Mouse (Mus musculus) liver, embryonic 15.5 days (tissue): ENCODE results near the gene Ppp6c. TPM values are rescaled to one million over a fixed set of nuclear protein-coding genes. Genes with fewer than 3 reads are reported as not detected.

Source experiments
- ATAC-seq: fragments of 200-750 bp; cut with Nextera tagmentation; 2 replicates; pipeline ENCODE4 v1.8.0; 2017; ENCODE audit warnings: moderate number of reproducible peaks, mild to moderate bottlenecking, moderate library complexity; ENCODE audit not compliant: insufficient read depth
- H3K27ac ChIP-seq: fragments of 300-500 bp; sonication (generic); replicated peaks from 2 replicates; pipeline ENCODE4 v1.5.1; 2015; ENCODE audit warnings: mild to moderate bottlenecking, inconsistent platforms
- H3K27me3 ChIP-seq: fragments of 300-500 bp; sonication (generic); 2 replicates; pipeline ENCODE4 v1.6.1; 2015; ENCODE audit warnings: mild to moderate bottlenecking, inconsistent platforms
- H3K36me3 ChIP-seq: fragments of 300-500 bp; sonication (generic); replicated peaks from 2 replicates; pipeline ENCODE4 v1.6.1; 2015; ENCODE audit warnings: moderate library complexity, mild to moderate bottlenecking, inconsistent platforms
- H3K4me1 ChIP-seq: fragments of 300-500 bp; sonication (generic); replicated peaks from 2 replicates; pipeline ENCODE4 v1.6.1; 2015; ENCODE audit warnings: inconsistent platforms
- H3K4me2 ChIP-seq: fragments of 300-500 bp; sonication (generic); 2 replicates; pipeline ENCODE4 v1.6.1; 2015; ENCODE audit warnings: moderate library complexity, mild to moderate bottlenecking, inconsistent platforms
- H3K4me3 ChIP-seq: fragments of 300-500 bp; sonication (generic); replicated peaks from 2 replicates; pipeline ENCODE4 v1.5.1; 2015; ENCODE audit warnings: mild to moderate bottlenecking, inconsistent platforms
- H3K9ac ChIP-seq: fragments of 300-500 bp; sonication (generic); 2 replicates; pipeline ENCODE4 v1.6.1; 2015; ENCODE audit warnings: moderate library complexity, mild to moderate bottlenecking, inconsistent platforms
- H3K9me3 ChIP-seq: fragments of 300-500 bp; sonication (generic); replicated peaks from 2 replicates; pipeline ENCODE4 v1.6.1; 2016; ENCODE audit warnings: inconsistent platforms
- WGBS: fragments of 180-500 bp; shearing (Covaris S2); methylation state at CpG from one replicate; pipeline ENCODE4 v1.1.7; 2015; ENCODE audit warnings: mixed read lengths; ENCODE audit not compliant: insufficient replicate concordance; 5-methylcytosine and 5-hydroxymethylcytosine counted together
- polyA plus RNA-seq: library from polyadenylated mRNA; unstranded; fragments of >200 nt; fragmentation: Nextera tagmentation; extraction: Ambion mirVana; gene quantifications from 2 replicates; pipeline ENCODE4 v1.2.1, GENCODE M21; 2015

Ppp6c gene
- polyA plus RNA-seq, 1 experiment from 2014 or later: 45.1 TPM

GRCm38 (mm10) chr2:39203359-39203758 lies 22.9 kb downstream of the Ppp6c start:
- Histone ChIP-seq H3K9ac (no peak overlapping the region), H3K27me3 (no peaks in the 10 kb centered on the region), H3K27ac (no peak overlapping the region), H3K4me1 (0 out of 2 replicates have a peak, but pooled peaks cover 2% of the 10 kb centered on the region), H3K4me3 (no peak overlapping the region), H3K4me2 (no peak overlapping the region), H3K9me3 (no peaks in the 10 kb centered on the region), H3K36me3 (peaks cover 46% of the 10 kb centered on the region)
- WGBS: 91% methylated on average over 2 of the region's 2 CpGs
- ATAC-seq: no peak

- 88% methylated on average over 2 of the region's 2 CpGs for WGBS
- Histone ChIP-seq H3K27me3 (no peaks in the 10 kb centered on the region), H3K9ac (no peak overlapping the region), H3K27ac (no peak overlapping the region), H3K9me3 (no peaks in the 10 kb centered on the region), H3K4me2 (no peak overlapping the region), H3K4me3 (no peak overlapping the region), H3K4me1 (peaks cover 10% of the 10 kb centered on the region), H3K36me3 (peaks cover 22% of the 10 kb centered on the region)
- ATAC-seq: no peak
Observed at GRCm38 (mm10) chr2:39194809-39195208, 31.4 kb downstream of the Ppp6c start.

- peak within 1 kb of the TSS; percentile 91 for H3K9ac ChIP-seq
- H3K27me3 ChIP-seq: no peaks in the 10 kb centered on the region
- peaks cover 18% of the 10 kb centered on the region for H3K4me1 ChIP-seq
- ATAC-seq: peak; percentile 100
- H3K4me3 ChIP-seq: peak within 1 kb of the TSS; percentile 96
- H3K9me3 ChIP-seq: no peaks in the 10 kb centered on the region
- H3K27ac ChIP-seq: peak within 1 kb of the TSS; percentile 79
- peaks cover 5% of the 10 kb centered on the region; the same call in 1 of the 2 replicates for H3K36me3 ChIP-seq
- H3K4me2 ChIP-seq: peak within 1 kb of the TSS; percentile 93
- WGBS: under 1% methylated on average over 41 of the region's 41 CpGs
Observed at GRCm38 (mm10) chr2:39190561-39191056, 35.6 kb downstream of the Ppp6c start, which contains the start of gene Scai. Gene Scai, minus strand, starts transcription at chr2:39190734.

GRCm38 (mm10) chr2:39189961-39190560 lies 36.2 kb downstream of the Ppp6c start:
- Histone ChIP-seq H3K9me3 (no peaks in the 10 kb centered on the region), H3K27me3 (no peaks in the 10 kb centered on the region), H3K36me3 (peaks cover 5% of the 10 kb centered on the region; the same call in 1 of the 2 replicates), H3K4me3 (peak overlapping the region; percentile 96), H3K27ac (peak overlapping the region; percentile 79), H3K4me1 (peaks cover 18% of the 10 kb centered on the region), H3K4me2 (peak overlapping the region; percentile 93), H3K9ac (peak overlapping the region; percentile 91)
- WGBS: under 1% methylated on average over 39 of the region's 39 CpGs
- peak; percentile 54 for ATAC-seq

- H3K9me3 ChIP-seq: no peaks in the 10 kb centered on the region
- H3K27me3 ChIP-seq: no peaks in the 10 kb centered on the region
- 57% methylated on average over 3 of the region's 3 CpGs for WGBS
Observed at GRCm38 (mm10) chr2:39185942-39186341, 40.3 kb downstream of the Ppp6c start.

GRCm38 (mm10) chr2:39183587-39183986 lies 42.7 kb downstream of the Ppp6c start:
- H3K9me3 ChIP-seq: no peaks in the 10 kb centered on the region
- H3K27me3 ChIP-seq: no peaks in the 10 kb centered on the region
- ATAC-seq: no peak
- no peak overlapping the region for H3K4me3 ChIP-seq
- WGBS: 86% methylated on average over 2 of the region's 2 CpGs
- no peaks in the 10 kb centered on the region for H3K36me3 ChIP-seq
- H3K4me2 ChIP-seq: no peak overlapping the region
- H3K4me1 ChIP-seq: no peaks in the 10 kb centered on the region
- H3K9ac ChIP-seq: no peak overlapping the region
- no peak overlapping the region for H3K27ac ChIP-seq

More at GRCm38 (mm10) chr2:39185942-39186341, 40.3 kb downstream of the Ppp6c start:
- no peak for ATAC-seq
- H3K9ac ChIP-seq: no peak overlapping the region
- H3K4me2 ChIP-seq: no peak overlapping the region
- H3K36me3 ChIP-seq: no peaks in the 10 kb centered on the region
- no peak overlapping the region for H3K4me3 ChIP-seq
- H3K4me1 ChIP-seq: peaks cover 16% of the 10 kb centered on the region
- H3K27ac ChIP-seq: no peak overlapping the region

GRCm38 (mm10) chr2:39160996-39161395 lies 65.3 kb downstream of the Ppp6c start:
- Histone ChIP-seq H3K4me2 (no peak overlapping the region), H3K27ac (no peak overlapping the region), H3K36me3 (no peaks in the 10 kb centered on the region), H3K4me1 (no peaks in the 10 kb centered on the region), H3K9me3 (no peaks in the 10 kb centered on the region), H3K4me3 (no peak overlapping the region), H3K27me3 (no peaks in the 10 kb centered on the region), H3K9ac (no peak overlapping the region)
- ATAC-seq: no peak
- 77% methylated on average over 1 of the region's 1 CpGs for WGBS

GRCm38 (mm10) chr2:39157916-39158315 lies 68.3 kb downstream of the Ppp6c start:
- 72% methylated on average over 1 of the region's 1 CpGs for WGBS
- Histone ChIP-seq H3K4me3 (no peak overlapping the region), H3K27me3 (no peaks in the 10 kb centered on the region), H3K9me3 (no peaks in the 10 kb centered on the region), H3K27ac (no peak overlapping the region), H3K4me2 (no peak overlapping the region), H3K36me3 (no peaks in the 10 kb centered on the region), H3K4me1 (no peaks in the 10 kb centered on the region), H3K9ac (no peak overlapping the region)
- no peak for ATAC-seq

GRCm38 (mm10) chr2:39156821-39157220 lies 69.4 kb downstream of the Ppp6c start:
- H3K27ac ChIP-seq: no peak overlapping the region
- WGBS: 45% methylated on average over 1 of the region's 1 CpGs
- H3K36me3 ChIP-seq: no peaks in the 10 kb centered on the region
- no peak overlapping the region for H3K4me3 ChIP-seq
- H3K9ac ChIP-seq: no peak overlapping the region
- H3K4me2 ChIP-seq: no peak overlapping the region
- no peaks in the 10 kb centered on the region for H3K9me3 ChIP-seq
- no peak for ATAC-seq
- no peaks in the 10 kb centered on the region for H3K27me3 ChIP-seq
- H3K4me1 ChIP-seq: no peaks in the 10 kb centered on the region

- 40% methylated on average over 2 of the region's 2 CpGs for WGBS
- no peaks in the 10 kb centered on the region for H3K4me1 ChIP-seq
- no peak overlapping the region for H3K4me3 ChIP-seq
- H3K27ac ChIP-seq: no peak overlapping the region
- no peaks in the 10 kb centered on the region for H3K36me3 ChIP-seq
- H3K4me2 ChIP-seq: no peak overlapping the region
- H3K9me3 ChIP-seq: no peaks in the 10 kb centered on the region
- H3K9ac ChIP-seq: no peak overlapping the region
- H3K27me3 ChIP-seq: no peaks in the 10 kb centered on the region
- no peak for ATAC-seq
Observed at GRCm38 (mm10) chr2:39150943-39151342, 75.3 kb downstream of the Ppp6c start.

- 6% methylated on average over 2 of the region's 2 CpGs for WGBS
- H3K36me3 ChIP-seq: no peaks in the 10 kb centered on the region
- H3K9ac ChIP-seq: no peak overlapping the region
- H3K27ac ChIP-seq: no peak overlapping the region
- H3K27me3 ChIP-seq: no peaks in the 10 kb centered on the region
- no peak overlapping the region for H3K4me3 ChIP-seq
- ATAC-seq: peak; percentile 28; the same call in 1 of the 2 replicates
- no peaks in the 10 kb centered on the region for H3K9me3 ChIP-seq
- no peak overlapping the region for H3K4me2 ChIP-seq
- H3K4me1 ChIP-seq: no peaks in the 10 kb centered on the region
Observed at GRCm38 (mm10) chr2:39148075-39148474, 78.2 kb downstream of the Ppp6c start.

- no peaks in the 10 kb centered on the region for H3K36me3 ChIP-seq
- H3K9me3 ChIP-seq: no peaks in the 10 kb centered on the region
- no peak overlapping the region for H3K4me3 ChIP-seq
- no peak overlapping the region for H3K4me2 ChIP-seq
- ATAC-seq: no peak
- H3K9ac ChIP-seq: no peak overlapping the region
- 78% methylated on average over 1 of the region's 1 CpGs for WGBS
- H3K27me3 ChIP-seq: no peaks in the 10 kb centered on the region
- H3K4me1 ChIP-seq: no peaks in the 10 kb centered on the region
- H3K27ac ChIP-seq: no peak overlapping the region
Observed at GRCm38 (mm10) chr2:39146469-39146868, 79.8 kb downstream of the Ppp6c start.
